Mouse (Mus musculus): Measurements from ENCODE around the gene Clk3.
A peak's percentile ranks its signal among the peaks of the same experiment; 100 is the strongest.

The Clk3 gene

GRCm38 (mm10) chr9:57765364-57766351 is at the start of gene Clk3:
Gene Clk3, minus strand, starts transcription at chr9:57765860.
- peak; percentile 89 to 90 for DNase-seq (ENCODE audit: low spot score in 2 of 2)

GRCm38 (mm10) chr9:57814866-57815265 is 49.2 kb upstream of the Clk3 start:
- no peak for DNase-seq (ENCODE audit: low spot score in 2 of 2)

GRCm38 (mm10) chr9:57814014-57814413 is 48.4 kb upstream of the Clk3 start:
- no peak for DNase-seq (ENCODE audit: low spot score in 2 of 2)

GRCm38 (mm10) chr9:57811793-57812733 is 46.4 kb upstream of the Clk3 start:
- DNase-seq (ENCODE audit: low spot score in 2 of 2) = no peak

- DNase-seq (ENCODE audit: low spot score in 2 of 2) = no peak
These were observed 45.0 kb upstream of the Clk3 start for GRCm38 (mm10) chr9:57810691-57811090.

GRCm38 (mm10) chr9:57808771-57809310 is 43.2 kb upstream of the Clk3 start:
- DNase-seq (ENCODE audit: low spot score in 2 of 2) = no peak

- no peak for DNase-seq (ENCODE audit: low spot score in 2 of 2)
These were observed 41.6 kb upstream of the Clk3 start for GRCm38 (mm10) chr9:57807174-57807651.

- no peak for DNase-seq (ENCODE audit: low spot score in 2 of 2)
These were observed 40.4 kb upstream of the Clk3 start for GRCm38 (mm10) chr9:57806066-57806481.

- DNase-seq (ENCODE audit: low spot score in 2 of 2) = no peak
These were observed 39.6 kb upstream of the Clk3 start for GRCm38 (mm10) chr9:57805087-57805737.

- no peak for DNase-seq (ENCODE audit: low spot score in 2 of 2)
These were observed 38.2 kb upstream of the Clk3 start for GRCm38 (mm10) chr9:57803839-57804238.

GRCm38 (mm10) chr9:57803047-57803446 is 37.4 kb upstream of the Clk3 start:
- DNase-seq (ENCODE audit: low spot score in 2 of 2) = no peak

- DNase-seq (ENCODE audit: low spot score in 2 of 2) = no peak
These were observed 34.8 kb upstream of the Clk3 start for GRCm38 (mm10) chr9:57800325-57800975.

GRCm38 (mm10) chr9:57798725-57799253 is 33.1 kb upstream of the Clk3 start:
- DNase-seq (ENCODE audit: low spot score in 2 of 2) = no peak

- no peak for DNase-seq (ENCODE audit: low spot score in 2 of 2)
These were observed 31.8 kb upstream of the Clk3 start for GRCm38 (mm10) chr9:57797456-57797855.

- no peak for DNase-seq (ENCODE audit: low spot score in 2 of 2)
These were observed 24.1 kb upstream of the Clk3 start for GRCm38 (mm10) chr9:57789733-57790132.

- no peak for DNase-seq (ENCODE audit: low spot score in 2 of 2)
These were observed 17.0 kb upstream of the Clk3 start for GRCm38 (mm10) chr9:57782656-57783055.

GRCm38 (mm10) chr9:57775736-57776135 is 10.1 kb upstream of the Clk3 start:
- no peak for DNase-seq (ENCODE audit: low spot score in 2 of 2)

GRCm38 (mm10) chr9:57775026-57775425 is 9.4 kb upstream of the Clk3 start:
- DNase-seq (ENCODE audit: low spot score in 2 of 2) = peak; percentile 68 to 84

- no peak for DNase-seq (ENCODE audit: low spot score in 2 of 2)
These were observed 8.5 kb upstream of the Clk3 start for GRCm38 (mm10) chr9:57774168-57774567.

- DNase-seq (ENCODE audit: low spot score in 2 of 2) = no peak
These were observed 8.1 kb upstream of the Clk3 start for GRCm38 (mm10) chr9:57773754-57774153.
